Mouse (Mus musculus): ENCODE data around the gene U2af1.

DNA sequence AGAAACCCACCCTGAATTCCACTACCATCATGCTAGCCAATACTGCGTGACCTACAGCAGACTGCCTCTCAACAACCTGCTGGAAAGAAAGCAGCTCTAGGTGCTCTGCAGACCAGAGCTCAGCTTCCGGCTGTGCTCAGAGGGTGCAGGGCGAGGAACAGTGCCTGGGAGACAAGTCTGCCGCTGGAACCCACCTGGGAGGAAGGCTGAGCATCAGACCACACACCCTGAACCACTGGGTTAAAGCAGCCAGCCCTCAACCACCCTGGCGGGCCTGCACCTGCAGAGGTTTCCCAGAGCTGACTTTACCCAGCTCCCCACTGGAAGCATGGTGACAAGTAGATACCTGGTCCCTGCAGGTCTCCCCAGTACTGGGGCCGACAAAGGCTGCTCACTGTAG, 5.4 kb downstream of the U2af1 start:
- TF ChIP-seq CEBPB (IDR thresholded peaks at IDR 0.05; ENCODE audit: low read depth) (no peak), USF1 (IDR thresholded peaks at IDR 0.05; ENCODE audit: low read depth) (no peak), MAX (IDR thresholded peaks at IDR 0.05) (no peak)
